Mouse (Mus musculus) hindbrain, embryonic 13.5 days (tissue): ENCODE data around the gene Ica1. TPM values are rescaled to one million over a fixed set of nuclear protein-coding genes. Genes with fewer than 3 reads are reported as not detected.
A peak's percentile ranks its signal among the peaks of the same experiment; 100 is the strongest.

ENCODE experiments used
- ATAC-seq: fragments of 200-750 bp; cut with Nextera tagmentation; 2 replicates; pipeline ENCODE4 v1.8.0; 2017; ENCODE audit warnings: moderate TSS enrichment; ENCODE audit not compliant: low FRiP score
- H3K27ac ChIP-seq: fragments of 300-500 bp; sonication (generic); 2 replicates; pipeline ENCODE4 v1.5.1; 2015; ENCODE audit warnings: inconsistent platforms, mild to moderate bottlenecking, moderate library complexity
- H3K27me3 ChIP-seq: fragments of 300-500 bp; sonication (generic); 2 replicates; pipeline ENCODE4 v1.6.1; 2015; ENCODE audit warnings: mild to moderate bottlenecking, inconsistent platforms
- H3K36me3 ChIP-seq: fragments of 300-500 bp; sonication (generic); 2 replicates; pipeline ENCODE4 v1.6.1; 2015; ENCODE audit warnings: mild to moderate bottlenecking, inconsistent platforms
- H3K4me1 ChIP-seq: fragments of 300-500 bp; sonication (generic); replicated peaks from 2 replicates; pipeline ENCODE4 v1.6.1; 2015; ENCODE audit warnings: inconsistent platforms
- H3K4me2 ChIP-seq: fragments of 300-500 bp; sonication (generic); 2 replicates; pipeline ENCODE4 v1.6.1; 2015; ENCODE audit warnings: inconsistent platforms, mild to moderate bottlenecking, moderate library complexity
- H3K4me3 ChIP-seq: fragments of 300-500 bp; sonication (generic); 2 replicates; pipeline ENCODE4 v1.5.1; 2015; ENCODE audit warnings: mild to moderate bottlenecking, inconsistent platforms
- H3K9ac ChIP-seq: fragments of 300-500 bp; sonication (generic); 2 replicates; pipeline ENCODE4 v1.6.1; 2015; ENCODE audit warnings: mild to moderate bottlenecking, inconsistent platforms
- H3K9me3 ChIP-seq: fragments of 300-500 bp; sonication (generic); 2 replicates; pipeline ENCODE4 v1.6.1; 2016; ENCODE audit warnings: inconsistent platforms
- WGBS: fragments of 180-500 bp; shearing (Covaris S2); methylation state at CpG from one replicate; pipeline ENCODE4 v1.1.7; 2015; 5-methylcytosine and 5-hydroxymethylcytosine counted together
- polyA plus RNA-seq: library from polyadenylated mRNA; unstranded; fragments of >200 nt; fragmentation: Nextera tagmentation; extraction: Ambion mirVana; gene quantifications from 2 replicates; pipeline ENCODE4 v1.2.1, GENCODE M21; 2015

Gene Ica1
- polyA plus RNA-seq, 1 experiment from 2014 or later = 48.1 TPM

- H3K36me3 ChIP-seq = peaks cover 9% of the 10 kb centered on the region
- WGBS = 76% methylated on average over 4 of the region's 4 CpGs
- H3K4me3 ChIP-seq = no peak overlapping the region
- no peak overlapping the region for H3K9ac ChIP-seq
- no peak overlapping the region for H3K27ac ChIP-seq
- no peak overlapping the region for H3K4me2 ChIP-seq
- H3K27me3 ChIP-seq = no peaks in the 10 kb centered on the region
- H3K9me3 ChIP-seq = no peaks in the 10 kb centered on the region
- no peak for ATAC-seq
- no peaks in the 10 kb centered on the region for H3K4me1 ChIP-seq
Observed at GRCm38 (mm10) chr6:8738396-8738795, 39.9 kb downstream of the Ica1 start.

- Histone ChIP-seq H3K4me3 (no peak overlapping the region), H3K4me2 (no peak overlapping the region), H3K9ac (no peak overlapping the region), H3K27ac (no peak overlapping the region), H3K9me3 (no peaks in the 10 kb centered on the region), H3K27me3 (no peaks in the 10 kb centered on the region), H3K4me1 (0 out of 2 replicates have a peak, but pooled peaks cover 3% of the 10 kb centered on the region), H3K36me3 (peaks cover 2% of the 10 kb centered on the region)
- ATAC-seq = peak; percentile 30; the same call in 1 of the 2 replicates
Observed at GRCm38 (mm10) chr6:8736493-8736820, 41.8 kb downstream of the Ica1 start.

- no peak overlapping the region for H3K9ac ChIP-seq
- H3K27ac ChIP-seq = no peak overlapping the region
- no peaks in the 10 kb centered on the region for H3K9me3 ChIP-seq
Observed at GRCm38 (mm10) chr6:8735657-8736492, 42.4 kb downstream of the Ica1 start.

GRCm38 (mm10) chr6:8735044-8735443, 43.2 kb downstream of the Ica1 start:
- H3K4me3 ChIP-seq = no peak overlapping the region
- H3K27me3 ChIP-seq = no peaks in the 10 kb centered on the region
- H3K27ac ChIP-seq = no peak overlapping the region
- 0 out of 2 replicates have a peak, but pooled peaks cover 4% of the 10 kb centered on the region for H3K4me1 ChIP-seq
- H3K9ac ChIP-seq = no peak overlapping the region
- H3K36me3 ChIP-seq = no peaks in the 10 kb centered on the region
- H3K4me2 ChIP-seq = no peak overlapping the region
- WGBS = 92% methylated on average over 3 of the region's 3 CpGs
- no peaks in the 10 kb centered on the region for H3K9me3 ChIP-seq
- ATAC-seq = no peak

More at GRCm38 (mm10) chr6:8735657-8736492, 42.4 kb downstream of the Ica1 start:
- 57% methylated on average over 8 of the region's 8 CpGs for WGBS
- H3K27me3 ChIP-seq = no peaks in the 10 kb centered on the region
- 0 out of 2 replicates have a peak, but pooled peaks cover 4% of the 10 kb centered on the region for H3K4me1 ChIP-seq
- ATAC-seq = peak; percentile 81
- H3K4me3 ChIP-seq = no peak overlapping the region
- H3K4me2 ChIP-seq = no peak overlapping the region
- no peaks in the 10 kb centered on the region for H3K36me3 ChIP-seq

- no peak overlapping the region for H3K9ac ChIP-seq
- H3K4me2 ChIP-seq = no peak overlapping the region
- no peak overlapping the region for H3K27ac ChIP-seq
- no peaks in the 10 kb centered on the region for H3K9me3 ChIP-seq
- 69% methylated on average over 5 of the region's 5 CpGs for whole genome bisulfite sequencing
- H3K4me1 ChIP-seq = 0 out of 2 replicates have a peak, but pooled peaks cover 4% of the 10 kb centered on the region
- no peaks in the 10 kb centered on the region for H3K36me3 ChIP-seq
- H3K4me3 ChIP-seq = no peak overlapping the region
- 0 out of 2 replicates have a peak, but pooled peaks have one; percentile 27 for ATAC-seq
- H3K27me3 ChIP-seq = no peaks in the 10 kb centered on the region
Observed at GRCm38 (mm10) chr6:8732492-8732891, 45.8 kb downstream of the Ica1 start.

- Histone ChIP-seq H3K27me3 (no peaks in the 10 kb centered on the region), H3K4me2 (no peak overlapping the region), H3K36me3 (no peaks in the 10 kb centered on the region), H3K4me3 (no peak overlapping the region), H3K27ac (no peak overlapping the region), H3K9me3 (no peaks in the 10 kb centered on the region), H3K4me1 (0 out of 2 replicates have a peak, but pooled peaks cover 4% of the 10 kb centered on the region), H3K9ac (no peak overlapping the region)
- 18% methylated on average over 4 of the region's 4 CpGs for WGBS
- no peak; the same call in 1 of the 2 replicates for ATAC-seq
Observed at GRCm38 (mm10) chr6:8731656-8732191, 46.6 kb downstream of the Ica1 start.

GRCm38 (mm10) chr6:8730433-8730832, 47.9 kb downstream of the Ica1 start:
- 0 out of 2 replicates have a peak, but pooled peaks cover 4% of the 10 kb centered on the region for H3K4me1 ChIP-seq
- no peak overlapping the region for H3K9ac ChIP-seq
- H3K4me3 ChIP-seq = no peak overlapping the region
- no peak for ATAC-seq
- no peak overlapping the region for H3K27ac ChIP-seq
- H3K9me3 ChIP-seq = no peaks in the 10 kb centered on the region
- H3K36me3 ChIP-seq = no peaks in the 10 kb centered on the region
- no peak overlapping the region for H3K4me2 ChIP-seq
- 91% methylated on average over 2 of the region's 2 CpGs for whole genome bisulfite sequencing
- no peaks in the 10 kb centered on the region for H3K27me3 ChIP-seq

- Histone ChIP-seq H3K9ac (no peak overlapping the region), H3K4me2 (no peak overlapping the region), H3K9me3 (no peaks in the 10 kb centered on the region), H3K27ac (no peak overlapping the region), H3K36me3 (no peaks in the 10 kb centered on the region), H3K4me1 (0 out of 2 replicates have a peak, but pooled peaks cover 4% of the 10 kb centered on the region), H3K27me3 (no peaks in the 10 kb centered on the region), H3K4me3 (no peak overlapping the region)
- WGBS = 93% methylated on average over 8 of the region's 8 CpGs
- no peak for ATAC-seq
Observed at GRCm38 (mm10) chr6:8727806-8728205, 50.5 kb downstream of the Ica1 start.

GRCm38 (mm10) chr6:8725610-8726009, 52.7 kb downstream of the Ica1 start:
- H3K4me2 ChIP-seq = no peak overlapping the region
- H3K9ac ChIP-seq = no peak overlapping the region
- H3K4me3 ChIP-seq = no peak overlapping the region
- H3K9me3 ChIP-seq = no peaks in the 10 kb centered on the region
- WGBS = 83% methylated on average over 1 of the region's 1 CpGs
- no peaks in the 10 kb centered on the region for H3K27me3 ChIP-seq
- no peaks in the 10 kb centered on the region for H3K36me3 ChIP-seq
- H3K4me1 ChIP-seq = no peaks in the 10 kb centered on the region
- ATAC-seq = no peak
- H3K27ac ChIP-seq = no peak overlapping the region

- ATAC-seq = no peak
Observed at GRCm38 (mm10) chr6:8719692-8720091, 58.6 kb downstream of the Ica1 start.

GRCm38 (mm10) chr6:8717967-8718366, 60.3 kb downstream of the Ica1 start:
- WGBS = 93% methylated on average over 7 of the region's 7 CpGs

More at GRCm38 (mm10) chr6:8719692-8720091, 58.6 kb downstream of the Ica1 start:
- no peak overlapping the region for H3K9ac ChIP-seq
- no peaks in the 10 kb centered on the region for H3K36me3 ChIP-seq
- no peaks in the 10 kb centered on the region for H3K9me3 ChIP-seq
- no peaks in the 10 kb centered on the region for H3K27me3 ChIP-seq
- 89% methylated on average over 2 of the region's 2 CpGs for WGBS
- no peak overlapping the region for H3K4me3 ChIP-seq
- no peaks in the 10 kb centered on the region for H3K4me1 ChIP-seq
- no peak overlapping the region for H3K27ac ChIP-seq
- H3K4me2 ChIP-seq = no peak overlapping the region

GRCm38 (mm10) chr6:8716539-8716938, 61.7 kb downstream of the Ica1 start:
- Histone ChIP-seq H3K4me2 (no peak overlapping the region), H3K9ac (no peak overlapping the region), H3K9me3 (no peaks in the 10 kb centered on the region), H3K36me3 (no peaks in the 10 kb centered on the region), H3K27ac (no peak overlapping the region), H3K27me3 (no peaks in the 10 kb centered on the region), H3K4me3 (no peak overlapping the region), H3K4me1 (no peaks in the 10 kb centered on the region)
- WGBS = 100% methylated on average over 2 of the region's 2 CpGs
- ATAC-seq = no peak

More at GRCm38 (mm10) chr6:8717967-8718366, 60.3 kb downstream of the Ica1 start:
- Histone ChIP-seq H3K27me3 (no peaks in the 10 kb centered on the region), H3K36me3 (no peaks in the 10 kb centered on the region), H3K4me2 (no peak overlapping the region), H3K27ac (no peak overlapping the region), H3K4me1 (no peaks in the 10 kb centered on the region), H3K9ac (no peak overlapping the region), H3K9me3 (no peaks in the 10 kb centered on the region), H3K4me3 (no peak overlapping the region)
- ATAC-seq = no peak
